ENCODE assay signal across 21 mouse cellular contexts in genomic region chr16:57515636-57516035, GRCm38 (mm10).
DNase-seq lines count a peak whose midpoint lies in the region; ATAC-seq and TF ChIP-seq lines count a peak whose summit lies in the region.
"Had no signal": no experiment of that assay in that cellular context is flagged by ENCODE, and none has a peak within 500 bp of the region (broad histone marks: within the 10 kb centered on the region; RNA-seq: fewer than 3 reads in every experiment).

No protein-coding gene starts in this region.

- no peak for DNase-seq in forebrain, postnatal 0 days
- DNase-seq in heart, postnatal 10 days: peak; percentile 47 to 55
- DNase-seq in heart, adult 8-10 months (ENCODE audit: low spot score): no peak
- no peak for DNase-seq in MEL (ENCODE audit: low read depth, low spot score)
- DNase-seq in heart, postnatal 4 days: peak; percentile 38
- no peak for DNase-seq in left cerebral cortex, adult 9 months (ENCODE audit: low spot score in 2 of 2)
- no peak for DNase-seq in testis, postnatal 10 days (ENCODE audit: low spot score)
- DNase-seq: adrenal gland, adult 2 months; B cell, adult 2 months; cerebellum, adult 11 months; cerebellum, postnatal 10 days; gastrocnemius, postnatal 25 days; retina, postnatal 1 day; thymus, postnatal 14 days had no signal

- H3K4me3 ChIP-seq in forebrain, postnatal 0 days (ENCODE audit: low read depth, low read length): no peak overlapping the region
- H3K4me3 ChIP-seq in forebrain, embryonic 12.5 days (replicated peaks): no peak overlapping the region
- no peak overlapping the region for H3K4me3 ChIP-seq in MEL (ENCODE audit: control insufficient read depth in 1 of 2, insufficient read depth in 1 of 2, low read depth in 2 of 2, low read length in 2 of 2)
- H3K4me3 ChIP-seq: embryonic facial prominence, embryonic 15.5 days; heart, embryonic 15.5 days; hindbrain, embryonic 15.5 days; limb, embryonic 15.5 days had no signal

- no peak; a peak in 1 of 4 replicates for TF ChIP-seq POLR2A in MEL (IDR thresholded peaks at IDR 0.05; ENCODE audit: control insufficient read depth in 1 of 2, insufficient read depth in 1 of 2, low read depth in 1 of 2, low read length in 2 of 2, poor library complexity in 1 of 2)

- H3K4me1 ChIP-seq in forebrain, postnatal 0 days (ENCODE audit: insufficient read depth): no peaks in the 10 kb centered on the region
- H3K4me1 ChIP-seq in forebrain, embryonic 12.5 days: no peaks in the 10 kb centered on the region
- H3K4me1 ChIP-seq in MEL (ENCODE audit: control insufficient read depth in 1 of 2, insufficient read depth in 2 of 2, low read length in 2 of 2): 0 out of 4 replicates have a peak, but pooled peaks cover 0 to 5% of the 10 kb centered on the region in 2 experiments
- H3K4me1 ChIP-seq: embryonic facial prominence, embryonic 15.5 days; hindbrain, embryonic 15.5 days had no signal

- H3K27me3 ChIP-seq in forebrain, postnatal 0 days (ENCODE audit: insufficient read depth, low read length): no peaks in the 10 kb centered on the region
- H3K27me3 ChIP-seq in forebrain, embryonic 12.5 days: no peaks in the 10 kb centered on the region
- no peaks in the 10 kb centered on the region for H3K27me3 ChIP-seq in MEL (ENCODE audit: control insufficient read depth in 1 of 2, insufficient read depth in 2 of 2, low read length in 2 of 2)
- H3K27me3 ChIP-seq: embryonic facial prominence, embryonic 15.5 days; heart, embryonic 15.5 days; hindbrain, embryonic 15.5 days; limb, embryonic 15.5 days had no signal

- no peaks in the 10 kb centered on the region for H3K36me3 ChIP-seq in forebrain, postnatal 0 days (ENCODE audit: insufficient read depth)
- no peaks in the 10 kb centered on the region for H3K36me3 ChIP-seq in forebrain, embryonic 12.5 days (replicated peaks)
- H3K36me3 ChIP-seq in MEL (ENCODE audit: control insufficient read depth in 1 of 2, insufficient read depth in 2 of 2, low read length in 2 of 2): peaks cover 6 to 7% of the 10 kb centered on the region in 2 experiments; a peak in 3 of 4 replicates
- H3K36me3 ChIP-seq: embryonic facial prominence, embryonic 15.5 days; heart, embryonic 15.5 days; hindbrain, embryonic 15.5 days; limb, embryonic 15.5 days had no signal

- H3K79me2 ChIP-seq in MEL (ENCODE audit: control insufficient read depth, insufficient read depth, low read length, poor library complexity): peaks cover 5% of the 10 kb centered on the region

- no peak overlapping the region for H3K4me2 ChIP-seq in forebrain, postnatal 0 days (ENCODE audit: low read depth)
- H3K4me2 ChIP-seq in forebrain, embryonic 12.5 days: no peak overlapping the region
- H3K4me2 ChIP-seq: embryonic facial prominence, embryonic 15.5 days; heart, embryonic 15.5 days; hindbrain, embryonic 15.5 days; limb, embryonic 15.5 days; midbrain, embryonic 11.5 days had no signal

- peak; percentile 34 for ATAC-seq in forebrain, postnatal 0 days
- ATAC-seq in forebrain, embryonic 12.5 days (ENCODE audit: low FRiP score): no peak
- ATAC-seq: intestine, embryonic 16.5 days had no signal

- H3K27ac ChIP-seq in forebrain, postnatal 0 days (ENCODE audit: low read depth, low read length): no peak overlapping the region
- H3K27ac ChIP-seq in forebrain, embryonic 12.5 days: no peak overlapping the region
- no peak overlapping the region for H3K27ac ChIP-seq in MEL (ENCODE audit: control insufficient read depth, low read depth, low read length)
- H3K27ac ChIP-seq: embryonic facial prominence, embryonic 15.5 days; hindbrain, embryonic 15.5 days; limb, embryonic 15.5 days had no signal

- 64% methylated on average over 10 of the region's 10 CpGs for WGBS in forebrain, postnatal 0 days
- 92% methylated on average over 10 of the region's 10 CpGs for WGBS in forebrain, embryonic 12.5 days

- no peak for TF ChIP-seq RAD21 in MEL (IDR thresholded peaks at IDR 0.05; ENCODE audit: low read depth, low read length)

- no peak for TF ChIP-seq CTCF in forebrain, postnatal 0 days (IDR thresholded peaks at IDR 0.05; ENCODE audit: low read depth)
- no peak for TF ChIP-seq CTCF in MEL (IDR thresholded peaks at IDR 0.05 in 2 of 3, conservative IDR thresholded peaks at IDR 0.05 in 1 of 3; ENCODE audit: control insufficient read depth in 1 of 3, insufficient read depth in 1 of 3, low read depth in 2 of 3, low read length in 3 of 3, poor library complexity in 1 of 3, severe bottlenecking in 1 of 3)

- H3K9me3 ChIP-seq in forebrain, postnatal 0 days (ENCODE audit: low read length): no peaks in the 10 kb centered on the region
- no peaks in the 10 kb centered on the region for H3K9me3 ChIP-seq in forebrain, embryonic 12.5 days
- no peaks in the 10 kb centered on the region for H3K9me3 ChIP-seq in MEL (replicated peaks; ENCODE audit: insufficient read depth, low read length)
- H3K9me3 ChIP-seq: embryonic facial prominence, embryonic 15.5 days; heart, embryonic 15.5 days; hindbrain, embryonic 15.5 days; limb, embryonic 15.5 days had no signal

- no peak for TF ChIP-seq EP300 in MEL (IDR thresholded peaks at IDR 0.05; ENCODE audit: low read depth in 1 of 2, low read length in 2 of 2)

- intact Hi-C loops in heart, postnatal 10 days (cut with DNase I): no loop called here

- H3K9ac ChIP-seq in forebrain, postnatal 0 days: no peak overlapping the region
- H3K9ac ChIP-seq in forebrain, embryonic 12.5 days: no peak overlapping the region
- H3K9ac ChIP-seq in MEL (ENCODE audit: control insufficient read depth, low read depth, low read length, poor library complexity, severe bottlenecking): no peak overlapping the region
- H3K9ac ChIP-seq: embryonic facial prominence, embryonic 15.5 days; heart, embryonic 15.5 days; hindbrain, embryonic 15.5 days; limb, embryonic 15.5 days had no signal

TF ChIP-seq in MEL, 35 proteins besides CTCF, POLR2A, EP300 and RAD21:
- TF ChIP-seq ZKSCAN1 (IDR thresholded peaks at IDR 0.05; ENCODE audit: low read depth, low read length): no peak
- TF ChIP-seq POLR2AphosphoS2 (IDR thresholded peaks at IDR 0.05; ENCODE audit: low read length): peak; percentile 11; the same call in 1 of the 2 replicates

Comparison
In these comparisons a context has a peak if more than half of its experiments do, and no peak if none do; other contexts are left out.
1. DNase-seq: peak in heart, postnatal 10 days (2 of 2) and heart, postnatal 4 days (single experiment); none in forebrain, postnatal 0 days (single experiment), heart, adult 8-10 months (single experiment), MEL (single experiment), left cerebral cortex, adult 9 months (0 of 2) and testis, postnatal 10 days (single experiment).